Mouse (Mus musculus) ES-E14 (cell line): ENCODE data around the gene Usp48.

ENCODE experiments used
- CHD2 ChIP-seq: IDR thresholded peaks from 2 replicates; pipeline ENCODE4 v1.6.1; 2014; ENCODE audit warnings: mild to moderate bottlenecking, low read depth, low read length, inconsistent platforms
- HCFC1 ChIP-seq: IDR thresholded peaks from 2 replicates; pipeline ENCODE4 v1.6.1; 2012; ENCODE audit warnings: low read length, inconsistent platforms, borderline replicate concordance; ENCODE audit not compliant: insufficient read depth
- MAFK ChIP-seq: IDR thresholded peaks from 2 replicates; pipeline ENCODE4 v1.6.1; 2014; ENCODE audit warnings: mild to moderate bottlenecking, low read depth, low read length, inconsistent platforms; ENCODE audit not compliant: insufficient read depth
- ZC3H11A ChIP-seq: IDR thresholded peaks from 2 replicates; pipeline ENCODE4 v1.6.1; 2012; ENCODE audit warnings: low read depth, mild to moderate bottlenecking, inconsistent platforms, low read length, borderline replicate concordance
- ZNF384 ChIP-seq: IDR thresholded peaks from 2 replicates; pipeline ENCODE4 v1.6.1; 2012; ENCODE audit warnings: low read depth, low read length, inconsistent platforms

DNA sequence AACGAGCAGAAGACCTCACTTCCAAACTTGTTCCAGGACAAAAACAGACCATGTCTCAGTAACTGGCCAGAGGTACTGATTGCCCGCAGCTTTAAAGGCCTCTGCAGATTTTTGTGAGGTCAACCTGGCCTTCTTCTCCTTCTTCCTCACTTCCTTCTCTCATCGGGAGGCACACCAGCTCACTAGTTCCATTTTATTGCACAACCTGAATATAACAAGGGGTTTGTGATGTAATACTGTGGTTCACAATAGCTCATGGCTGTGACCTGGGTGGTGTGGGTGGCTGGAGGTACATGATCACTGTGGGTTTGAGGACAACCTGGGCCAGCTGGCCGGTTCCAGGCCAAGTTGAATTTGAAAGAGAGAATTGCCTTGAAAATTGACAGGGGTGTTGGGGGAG lies 39.8 kb downstream of the Usp48 start:
- no peak for TF ChIP-seq HCFC1
- no peak for TF ChIP-seq CHD2
- no peak for TF ChIP-seq ZNF384
- TF ChIP-seq MAFK = no peak
- no peak for TF ChIP-seq ZC3H11A
